Mouse (Mus musculus) kidney, adult 2 months (tissue): ENCODE measurements around the gene Yif1b.

Experiments
- CTCF ChIP-seq: fragments of 200-500 bp; conservative IDR thresholded peaks from 2 replicates; pipeline ENCODE4 v1.5.1; 2011; ENCODE audit warnings: low read depth, mild to moderate bottlenecking, control low read depth, low read length, moderate library complexity, mixed read lengths; ENCODE audit not compliant: insufficient read depth, insufficient read length
- POLR2A ChIP-seq: fragments of 200-500 bp; IDR thresholded peaks from one replicate; pipeline ENCODE4 v1.6.1; 2011; ENCODE audit warnings: low read depth, low read length, control low read depth

DNA sequence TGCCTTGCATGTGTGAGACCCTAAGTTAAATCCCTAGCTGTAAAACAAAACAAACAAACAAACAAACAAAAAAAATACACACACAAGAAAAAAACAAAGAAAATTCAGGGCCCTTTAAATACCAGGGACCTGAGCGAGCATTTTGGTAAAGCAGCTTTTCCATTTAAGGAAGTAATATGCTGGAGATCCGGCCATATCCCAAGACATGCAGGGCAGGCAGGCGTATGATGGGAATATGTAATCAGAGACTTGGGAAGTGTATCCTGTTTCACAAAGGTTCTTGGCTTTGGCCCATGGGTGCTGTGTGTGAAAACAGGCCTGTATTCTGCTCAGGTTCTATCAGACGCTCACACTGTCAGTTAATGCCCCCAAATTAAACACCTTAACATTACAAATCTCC is 39.4 kb downstream of the Yif1b start:
- TF ChIP-seq CTCF (no peak), POLR2A (no peak)
